Mouse (Mus musculus) heart, adult 2 months (tissue): ENCODE results near the gene Prkg2. TPM values are rescaled to one million over a fixed set of nuclear protein-coding genes. Genes with fewer than 3 reads are reported as not detected.

Experiments
- DNase-seq, 2 experiments: peaks; one replicate each; pipeline ENCODE4 v3.0.0; 2021
- H3K27ac ChIP-seq: fragments of 200-600 bp; 2 replicates; pipeline ENCODE4 v1.8.1; 2022
- H3K27me3 ChIP-seq: fragments of 200-500 bp; 2 replicates; pipeline ENCODE4 v1.6.1; 2012; ENCODE audit warnings: mild to moderate bottlenecking, low read length, inconsistent platforms, mixed read lengths; ENCODE audit not compliant: control insufficient read depth, insufficient read depth
- H3K36me3 ChIP-seq: fragments of 200-500 bp; 2 replicates; pipeline ENCODE4 v1.6.1; 2012; ENCODE audit warnings: low read length, inconsistent platforms; ENCODE audit not compliant: control insufficient read depth, insufficient read depth
- H3K4me1 ChIP-seq: fragments of 200-500 bp; 2 replicates; pipeline ENCODE4 v1.6.1; 2011; ENCODE audit warnings: low read length; ENCODE audit not compliant: control insufficient read depth, insufficient read depth
- H3K4me3 ChIP-seq: fragments of 200-600 bp; 2 replicates; pipeline ENCODE4 v1.8.1; 2022
- H3K79me2 ChIP-seq: fragments of 200-500 bp; replicated peaks from 2 replicates; pipeline ENCODE4 v1.6.1; 2012; ENCODE audit warnings: mild to moderate bottlenecking, inconsistent platforms, low read length, moderate library complexity, mixed read lengths; ENCODE audit not compliant: control insufficient read depth, insufficient read depth
- H3K9ac ChIP-seq: fragments of 200-500 bp; 2 replicates; pipeline ENCODE4 v1.6.1; 2012; ENCODE audit warnings: low read depth, mild to moderate bottlenecking, control low read depth, inconsistent platforms, low read length, mixed read lengths
- CTCF ChIP-seq: fragments of 200-600 bp; IDR thresholded peaks from 2 replicates; pipeline ENCODE4 v1.8.1; 2022; ENCODE audit warnings: antibody characterized with exemption, mild to moderate bottlenecking, moderate library complexity
- EP300 ChIP-seq: fragments of 200-500 bp; IDR thresholded peaks from 2 replicates; pipeline ENCODE4 v1.6.1; 2011; ENCODE audit warnings: low read depth, low read length, control low read depth; ENCODE audit not compliant: insufficient read depth
- POLR2A ChIP-seq: fragments of 200-500 bp; IDR thresholded peaks from 2 replicates; pipeline ENCODE4 v1.6.1; 2011; ENCODE audit warnings: mild to moderate bottlenecking, low read depth, low read length, control low read depth; ENCODE audit not compliant: insufficient read depth
- WGBS: fragments of 180-500 bp; shearing (Covaris S2); methylation state at CpG from one replicate; pipeline ENCODE4 v1.1.7; 2018; 5-methylcytosine and 5-hydroxymethylcytosine counted together
- intact Hi-C: fragments of 180-260 bp; cut with DNase I; formaldehyde crosslinking; loops from one replicate; pipeline ENCODE4 v1.15.1; 2025
- polyA plus RNA-seq: library from polyadenylated mRNA; depleted of rRNA; stranded (reverse); fragments of >200 nt; gene quantifications from 2 replicates; pipeline ENCODE4 v1.2.3, GENCODE M21; 2012
- total RNA-seq, 2 experiments: library from RNA; stranded (reverse); gene quantifications; 2 replicates each; pipeline ENCODE4 v1.2.3; 2021

Prkg2 gene
- total and polyA plus RNA-seq, 3 experiments: 0.04 to 0.52 (median 0.26) TPM

- Histone ChIP-seq H3K27ac (no peak overlapping the region), H3K79me2 (no peaks in the 10 kb centered on the region), H3K36me3 (no peaks in the 10 kb centered on the region), H3K4me1 (no peaks in the 10 kb centered on the region), H3K27me3 (no peaks in the 10 kb centered on the region), H3K9ac (no peak overlapping the region), H3K4me3 (no peak overlapping the region)
- no peak for DNase-seq
- 71% methylated on average over 4 of the region's 4 CpGs for WGBS
- TF ChIP-seq POLR2A: no peak
- no peak for TF ChIP-seq EP300
- no peak for TF ChIP-seq CTCF
- intact Hi-C loops: no loop called here
These were observed 86.6 kb downstream of the Prkg2 start for GRCm38 (mm10) chr5:98950495-98951092.

GRCm38 (mm10) chr5:98949784-98950183, 87.4 kb downstream of the Prkg2 start:
- Histone ChIP-seq H3K36me3 (no peaks in the 10 kb centered on the region), H3K9ac (no peak overlapping the region), H3K4me3 (no peak overlapping the region), H3K79me2 (no peaks in the 10 kb centered on the region), H3K27me3 (no peaks in the 10 kb centered on the region), H3K27ac (no peak overlapping the region), H3K4me1 (no peaks in the 10 kb centered on the region)
- no peak for TF ChIP-seq EP300
- TF ChIP-seq CTCF: no peak
- no peak for TF ChIP-seq POLR2A
- WGBS: 84% methylated on average over 10 of the region's 10 CpGs
- intact Hi-C loops: no loop called here
- no peak for DNase-seq

GRCm38 (mm10) chr5:98946656-98947055, 90.5 kb downstream of the Prkg2 start:
- intact Hi-C loops: no loop called here
- H3K4me3 ChIP-seq: no peak overlapping the region
- no peaks in the 10 kb centered on the region for H3K27me3 ChIP-seq
- no peak for TF ChIP-seq EP300
- no peak for TF ChIP-seq CTCF
- TF ChIP-seq POLR2A: no peak
- no peak overlapping the region for H3K9ac ChIP-seq
- 95% methylated on average over 20 of the region's 20 CpGs for WGBS
- no peaks in the 10 kb centered on the region for H3K36me3 ChIP-seq
- no peaks in the 10 kb centered on the region for H3K4me1 ChIP-seq
- H3K27ac ChIP-seq: no peak overlapping the region
- H3K79me2 ChIP-seq: no peaks in the 10 kb centered on the region
- no peak for DNase-seq

GRCm38 (mm10) chr5:98946117-98946620, 91.0 kb downstream of the Prkg2 start:
- Histone ChIP-seq H3K9ac (no peak overlapping the region), H3K79me2 (no peaks in the 10 kb centered on the region), H3K4me3 (no peak overlapping the region), H3K27me3 (no peaks in the 10 kb centered on the region), H3K36me3 (no peaks in the 10 kb centered on the region), H3K4me1 (no peaks in the 10 kb centered on the region), H3K27ac (no peak overlapping the region)
- TF ChIP-seq POLR2A (no peak), CTCF (no peak), EP300 (no peak)
- 72% methylated on average over 4 of the region's 4 CpGs for WGBS
- intact Hi-C loops: no loop called here
- DNase-seq: no peak

GRCm38 (mm10) chr5:98943776-98944175, 93.4 kb downstream of the Prkg2 start:
- WGBS: 41% methylated on average over 6 of the region's 6 CpGs
- intact Hi-C loops: no loop called here
- Histone ChIP-seq H3K4me1 (no peaks in the 10 kb centered on the region), H3K4me3 (no peak overlapping the region), H3K9ac (no peak overlapping the region), H3K27ac (no peak overlapping the region), H3K27me3 (no peaks in the 10 kb centered on the region), H3K36me3 (no peaks in the 10 kb centered on the region), H3K79me2 (no peaks in the 10 kb centered on the region)
- TF ChIP-seq EP300 (no peak), POLR2A (no peak), CTCF (no peak)
- DNase-seq: no peak

- DNase-seq: no peak
- no peak for TF ChIP-seq EP300
- TF ChIP-seq POLR2A: no peak
- no peak for TF ChIP-seq CTCF
- no peaks in the 10 kb centered on the region for H3K79me2 ChIP-seq
- H3K27me3 ChIP-seq: no peaks in the 10 kb centered on the region
- no peak overlapping the region for H3K27ac ChIP-seq
- no peaks in the 10 kb centered on the region for H3K36me3 ChIP-seq
- H3K4me1 ChIP-seq: no peaks in the 10 kb centered on the region
- no peak overlapping the region for H3K9ac ChIP-seq
- H3K4me3 ChIP-seq: no peak overlapping the region
- intact Hi-C loops: no loop called here
- 18% methylated on average over 6 of the region's 6 CpGs for WGBS
These were observed 96.4 kb downstream of the Prkg2 start for GRCm38 (mm10) chr5:98940731-98941130.
